Mouse (Mus musculus) adrenal gland, adult 2 months (tissue): ENCODE measurements at regions not wholly inside any gene's neighbourhood (a gene's known extent, or its start where the extent isn't known, plus 50 kb on each side); places are given as distances from the start of the nearest gene placed in this dataset.

ENCODE experiments used
- DNase-seq: peaks from one replicate; pipeline ENCODE4 v3.0.0; 2021

DNA sequence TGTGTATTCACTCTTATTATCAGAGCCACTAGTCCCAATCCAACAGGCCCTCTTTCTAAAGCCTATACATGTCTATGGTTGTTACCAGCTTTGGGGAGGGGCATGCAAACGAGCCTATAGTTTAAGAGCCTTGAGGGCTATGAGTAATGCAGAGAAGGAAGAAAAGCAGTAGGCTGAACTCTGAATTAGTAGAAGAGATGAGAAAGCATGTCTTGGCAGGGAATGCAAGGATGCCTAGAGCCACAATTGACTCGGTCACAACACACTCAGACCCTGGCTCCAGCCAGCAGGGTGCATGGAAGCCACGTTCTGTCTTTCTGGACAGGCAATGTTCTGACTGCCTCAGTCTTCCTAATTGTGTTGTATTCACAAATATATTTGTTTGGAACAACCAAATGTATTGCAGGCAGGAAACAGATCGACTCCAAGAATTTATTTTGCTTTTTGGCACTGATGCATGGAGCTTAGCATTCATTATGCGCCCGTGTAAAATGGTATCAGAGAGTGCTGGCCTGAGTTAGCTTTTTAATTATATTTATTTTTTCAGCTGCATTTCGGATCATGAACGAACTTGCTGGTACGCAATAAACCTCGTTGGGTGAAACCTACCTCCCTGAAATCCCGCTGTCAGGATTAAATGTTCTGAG is 110.2 kb downstream of the Rybp start:
- no peak for DNase-seq

GRCm38 (mm10) chr6:100170711-100171348 is 116.5 kb downstream of the Rybp start:
- DNase-seq = peak; percentile 30

- DNase-seq = no peak
These were observed 120.0 kb downstream of the Rybp start for GRCm38 (mm10) chr6:100167321-100167720.

- no peak for DNase-seq
These were observed 121.5 kb downstream of the Rybp start for GRCm38 (mm10) chr6:100165746-100166145.

DNA sequence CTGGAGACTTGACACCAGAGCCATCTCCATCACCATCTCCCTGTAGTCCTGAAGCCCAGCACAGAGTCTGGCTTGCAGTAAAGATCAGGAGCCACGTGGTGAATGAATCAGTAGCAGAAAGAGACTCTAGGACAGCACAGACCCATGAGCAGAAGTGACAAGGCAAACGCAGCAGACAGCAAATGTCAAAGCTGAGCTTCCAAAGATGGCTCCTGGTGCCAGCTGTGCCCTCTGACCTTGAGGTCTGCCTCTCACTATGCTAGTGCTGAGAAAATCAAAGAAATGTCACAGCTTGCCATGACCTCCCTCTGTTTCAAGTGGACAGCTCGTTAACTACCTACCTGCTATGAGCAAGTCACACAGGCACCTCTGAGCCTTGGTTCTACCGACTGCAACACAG is 123.1 kb downstream of the Rybp start:
- peak; percentile 45 for DNase-seq

GRCm38 (mm10) chr6:100163814-100164130 is 123.5 kb downstream of the Rybp start:
- peak; percentile 23 for DNase-seq

DNA sequence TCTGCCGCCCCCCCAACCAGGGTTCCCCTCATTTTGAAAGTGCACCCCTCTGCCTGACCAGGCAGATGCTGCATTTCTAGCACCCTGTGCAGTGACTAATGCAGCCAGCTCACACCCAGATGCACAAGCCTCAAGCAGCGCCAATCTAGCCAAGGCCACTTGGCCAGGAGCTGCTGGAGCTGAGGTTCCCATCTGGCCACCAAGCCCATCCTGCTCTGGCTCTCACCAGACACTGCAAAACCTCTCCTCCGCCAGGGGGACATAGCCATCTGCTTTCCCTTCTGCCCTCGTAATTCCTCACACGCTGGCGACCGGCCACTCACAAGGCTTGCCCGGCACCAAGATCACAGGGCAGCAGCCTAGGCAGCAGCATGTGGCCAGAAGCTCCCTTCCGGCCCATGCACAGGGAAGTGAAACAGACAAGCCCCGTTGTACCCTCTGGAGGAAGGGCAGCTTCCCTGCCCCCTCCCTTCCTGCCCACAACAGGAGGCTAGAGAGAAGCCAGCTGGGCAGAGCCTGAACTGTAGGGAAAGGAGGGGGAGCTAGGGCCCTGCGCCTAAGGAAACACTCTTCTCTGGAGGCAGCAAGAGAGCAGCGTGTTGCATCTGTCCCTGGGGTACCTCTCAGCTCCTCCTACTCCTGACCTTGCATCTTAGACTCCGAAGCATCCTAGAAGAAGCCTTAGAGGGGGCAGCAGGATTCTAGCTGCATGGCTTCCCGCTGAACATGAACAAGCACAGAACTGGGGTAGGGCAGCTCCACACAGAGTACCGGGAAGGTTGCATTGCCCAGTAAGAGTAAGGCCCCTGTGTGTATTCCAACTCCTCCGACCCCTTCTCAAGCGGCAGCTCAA is 124.1 kb downstream of the Rybp start:
- peak; percentile 84 for DNase-seq

- DNase-seq = no peak
These were observed 126.6 kb downstream of the Rybp start for GRCm38 (mm10) chr6:100160670-100161069.

GRCm38 (mm10) chr6:100159817-100160216 is 127.5 kb downstream of the Rybp start:
- DNase-seq = no peak

- no peak for DNase-seq
These were observed 128.0 kb downstream of the Rybp start for GRCm38 (mm10) chr6:100159246-100159645.

GRCm38 (mm10) chr6:100157288-100157687 is 130.0 kb downstream of the Rybp start:
- DNase-seq = peak; percentile 51

- DNase-seq = no peak
These were observed 131.1 kb downstream of the Rybp start for GRCm38 (mm10) chr6:100156163-100156562.

DNA sequence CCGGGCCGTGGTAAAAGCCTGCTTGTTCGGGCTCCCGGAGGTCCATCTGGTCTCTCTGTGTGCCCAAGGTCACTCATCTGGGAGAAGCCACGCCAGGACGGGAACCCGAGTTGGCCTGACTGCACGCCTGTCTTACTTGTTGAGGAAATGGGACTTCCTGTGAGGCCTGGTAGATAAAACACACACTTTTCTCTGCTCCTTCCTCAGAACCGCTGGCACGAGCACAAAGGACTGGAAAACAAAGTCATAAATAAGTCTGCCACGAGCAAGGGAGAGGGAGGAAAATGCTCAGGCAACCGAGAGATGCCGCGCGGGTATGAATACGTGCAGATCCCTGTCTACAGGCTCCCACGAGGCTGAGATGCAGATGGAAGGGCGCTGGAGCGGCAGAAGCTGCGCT is 131.6 kb downstream of the Rybp start:
- peak; percentile 81 for DNase-seq

DNA sequence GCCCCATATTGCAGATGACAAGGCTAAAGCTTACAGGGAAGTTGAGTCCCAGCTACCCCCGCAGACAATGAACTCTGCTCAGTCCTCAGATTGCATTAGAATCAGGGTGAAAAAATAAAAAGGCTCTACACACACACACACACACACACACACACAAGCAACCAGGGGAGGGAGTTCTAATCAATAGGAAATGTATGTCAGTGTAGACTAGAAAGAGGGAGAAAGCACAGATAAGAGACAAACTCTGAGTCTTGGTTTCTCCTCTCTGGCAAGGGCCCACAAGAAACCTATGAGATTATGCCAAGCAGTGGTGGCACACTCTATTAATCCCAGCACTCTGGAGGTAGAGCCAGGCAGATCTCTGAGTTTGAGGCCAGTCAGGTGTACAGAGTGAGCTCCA is 135.8 kb downstream of the Rybp start:
- no peak for DNase-seq

DNA sequence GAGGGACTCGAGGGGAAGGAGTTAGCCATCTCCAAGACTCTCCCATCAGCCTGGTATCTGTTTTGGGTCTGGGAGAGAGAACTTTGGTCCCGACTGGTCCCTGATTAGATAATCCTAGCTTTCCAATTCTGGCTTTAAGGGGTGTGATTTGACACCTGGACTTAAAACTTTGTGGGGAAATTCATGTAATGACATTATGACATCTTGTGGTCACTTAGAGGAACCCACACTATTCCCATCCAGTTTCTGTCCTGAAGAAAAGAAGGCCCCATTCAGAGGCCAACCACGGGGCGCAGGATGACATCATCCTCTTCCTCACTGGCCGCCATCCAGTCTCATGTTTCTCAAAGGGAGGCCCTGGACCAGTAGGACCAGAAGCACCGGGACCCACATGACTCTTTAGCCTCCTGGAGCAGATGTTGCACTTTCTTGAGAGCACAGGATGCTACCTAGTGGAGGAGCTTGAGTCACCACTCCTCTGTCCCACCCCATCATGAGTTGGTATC is 136.5 kb downstream of the Rybp start:
- DNase-seq = no peak

GRCm38 (mm10) chr6:100149458-100149852 is 137.8 kb downstream of the Rybp start:
- DNase-seq = no peak

GRCm38 (mm10) chr6:100148751-100149457 is 138.4 kb downstream of the Rybp start:
- no peak for DNase-seq

- DNase-seq = no peak
These were observed 140.8 kb downstream of the Rybp start for GRCm38 (mm10) chr6:100146360-100146935.

DNA sequence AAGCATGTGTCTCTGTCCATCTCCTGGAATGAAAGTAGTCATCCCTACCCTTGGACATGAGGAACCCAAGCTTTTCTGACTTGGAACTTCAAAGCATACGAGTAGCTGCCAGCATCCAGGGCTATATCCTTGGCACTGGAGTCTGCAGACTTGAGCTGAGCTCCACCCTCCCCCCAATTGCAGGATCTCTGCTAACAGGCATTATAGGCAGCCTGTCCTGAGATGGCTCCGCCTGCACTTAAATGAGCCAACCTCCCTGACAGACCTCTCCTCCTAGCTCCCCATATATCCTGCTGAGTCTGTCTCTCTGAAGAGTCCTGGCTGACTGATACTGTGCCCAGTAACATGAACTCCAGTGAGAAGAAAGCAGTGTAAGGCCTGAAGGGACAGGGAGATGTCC is 141.4 kb downstream of the Rybp start:
- no peak for DNase-seq

GRCm38 (mm10) chr6:100144544-100145287 is 142.6 kb downstream of the Rybp start:
- DNase-seq = no peak

- DNase-seq = peak; percentile 83
These were observed 143.5 kb downstream of the Rybp start for GRCm38 (mm10) chr6:100143586-100144301.
